Mouse (Mus musculus) kidney, postnatal 10 days (tissue): ENCODE data around the gene Il12rb1.

Experiments used
- DNase-seq: peaks from one replicate; pipeline ENCODE4 v3.0.0; 2021; ENCODE audit warnings: mixed read lengths

Gene Il12rb1

GRCm38 (mm10) chr8:70774740-70775139 lies 33.5 kb upstream of the Il12rb1 start:
- no peak for DNase-seq

DNA sequence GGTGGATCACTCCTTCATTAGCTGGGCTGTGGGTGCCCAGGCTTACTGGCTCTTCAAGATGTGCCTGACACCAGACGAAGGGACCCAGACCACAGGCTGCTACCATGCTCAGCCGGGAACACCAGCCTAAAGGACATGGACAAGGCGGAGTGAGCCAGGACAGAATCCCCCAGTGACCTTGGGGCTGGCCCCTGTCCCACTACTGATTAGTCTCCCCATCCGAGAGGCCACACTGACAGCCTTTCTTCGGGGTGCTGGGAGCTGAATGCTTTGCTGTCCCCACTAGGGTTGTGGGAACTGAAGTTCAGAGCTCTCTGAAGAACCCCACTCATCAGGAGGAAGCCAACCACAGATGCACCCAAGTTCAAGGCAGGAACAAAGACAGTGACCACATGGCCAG lies 33.0 kb upstream of the Il12rb1 start:
- DNase-seq, result no peak

DNA sequence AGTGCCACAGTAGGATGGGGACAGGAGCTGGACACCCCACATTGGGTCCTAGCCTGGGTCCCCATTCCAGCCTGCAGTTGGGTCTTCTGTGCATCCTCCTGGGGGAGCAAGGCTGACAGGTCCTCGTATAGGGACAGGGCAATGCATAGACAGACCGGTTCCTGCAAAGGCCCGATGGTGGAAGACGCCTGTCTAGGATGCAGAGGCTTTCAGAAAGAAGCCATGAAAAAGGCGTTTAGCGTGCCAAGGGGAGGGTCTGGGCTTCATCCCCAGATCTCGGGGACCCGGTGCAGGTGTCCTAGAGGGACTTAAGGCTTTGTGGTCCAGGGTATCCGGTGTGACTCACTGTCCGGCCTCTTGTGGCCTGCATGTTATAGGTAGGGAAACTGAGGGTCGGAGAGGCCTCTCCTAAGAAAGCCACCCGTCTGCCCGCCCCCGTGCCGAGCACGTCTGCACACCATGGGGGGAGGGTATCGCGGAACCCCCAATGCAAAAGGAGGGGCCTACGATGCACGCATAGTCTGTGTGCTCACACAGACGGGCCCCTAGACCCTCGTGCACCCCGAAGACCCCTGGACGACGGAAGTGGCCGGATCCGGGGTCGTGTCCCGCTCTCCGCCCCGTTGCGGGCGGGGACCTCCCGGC lies 32.3 kb upstream of the Il12rb1 start:
- no peak for DNase-seq

- peak; percentile 99 for DNase-seq
Observed at GRCm38 (mm10) chr8:70776496-70777444, 31.5 kb upstream of the Il12rb1 start, which contains the start of gene Pik3r2. Gene Pik3r2, minus strand, starts transcription at chr8:70776713.

DNA sequence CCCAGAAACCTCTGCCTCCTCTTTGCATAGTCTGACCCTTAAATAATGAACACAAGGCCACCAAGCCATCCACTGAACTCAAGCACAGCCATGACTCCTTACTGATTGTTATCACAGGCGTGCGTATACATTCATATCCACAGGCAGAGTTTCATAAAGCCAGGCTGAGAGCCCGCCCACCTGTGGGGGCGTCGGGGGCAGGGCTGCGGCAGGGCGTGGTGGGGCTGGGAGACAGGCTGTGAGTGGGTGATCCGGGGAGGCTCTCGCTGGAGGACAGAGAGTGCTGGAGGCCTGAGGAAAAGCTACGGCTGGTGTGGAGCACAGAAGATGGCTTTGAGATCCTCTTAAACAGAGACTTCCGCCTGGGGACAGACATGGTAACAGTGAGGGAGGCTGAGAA lies 28.2 kb upstream of the Il12rb1 start:
- no peak for DNase-seq

DNA sequence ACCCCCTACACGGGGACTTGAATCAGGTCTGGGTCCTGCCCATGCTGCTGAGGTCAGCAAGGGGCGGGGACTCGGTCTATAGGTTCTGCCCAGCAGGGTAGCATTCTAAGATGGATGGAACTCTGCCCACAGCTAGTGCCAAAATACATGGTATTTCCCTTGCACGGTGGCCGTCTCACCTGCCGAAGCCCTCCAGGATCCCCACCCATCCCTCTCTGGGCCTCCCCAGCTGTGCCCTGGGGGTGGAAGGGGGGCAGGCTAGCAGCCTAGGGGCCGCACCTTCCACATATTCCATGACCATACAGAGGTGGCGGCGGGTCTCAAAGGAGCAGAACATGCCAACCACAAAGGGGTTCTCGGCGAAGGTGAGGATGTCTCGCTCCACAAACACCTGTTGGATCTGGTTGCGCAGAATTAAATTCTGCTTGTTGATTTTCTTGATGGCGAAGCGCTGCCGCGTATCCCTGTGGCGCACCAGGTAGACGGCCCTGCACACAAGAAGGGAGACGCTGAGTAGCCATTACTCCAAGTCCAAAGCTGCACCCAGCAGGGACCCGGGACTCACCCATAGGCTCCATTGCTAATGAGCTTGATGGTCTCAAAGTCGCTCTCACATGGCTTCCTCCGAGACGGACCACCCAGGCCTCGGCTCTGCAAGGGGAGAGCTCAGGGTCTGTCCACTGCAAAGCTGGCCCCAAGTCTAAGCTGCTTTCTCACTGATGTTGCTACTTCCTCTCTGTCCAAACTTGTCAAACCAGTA lies 21.8 kb upstream of the Il12rb1 start:
- DNase-seq, result no peak

GRCm38 (mm10) chr8:70787051-70787445 lies 21.2 kb upstream of the Il12rb1 start:
- no peak for DNase-seq

GRCm38 (mm10) chr8:70787941-70788667 lies 20.1 kb upstream of the Il12rb1 start:
- DNase-seq, result peak; percentile 73

DNA sequence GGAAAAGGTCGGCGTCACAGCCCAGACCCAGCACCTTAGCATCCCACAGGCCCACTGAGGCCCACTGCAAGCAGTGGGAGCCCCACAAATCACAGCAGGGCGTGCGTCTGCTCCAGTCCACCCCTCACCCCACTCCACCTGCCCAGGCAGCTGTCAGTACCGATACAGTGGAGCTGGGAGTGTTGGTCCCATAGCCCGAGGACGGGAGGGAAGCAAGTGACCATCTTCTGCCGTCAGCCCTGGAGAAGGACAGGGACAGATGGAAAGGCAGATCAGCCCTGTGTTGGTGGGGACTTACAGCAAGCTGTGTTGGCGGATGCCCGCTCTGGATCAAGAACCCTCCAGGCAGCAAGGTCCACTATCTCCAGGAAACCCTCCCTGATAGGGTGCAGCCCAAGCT lies 19.2 kb upstream of the Il12rb1 start:
- no peak for DNase-seq

DNA sequence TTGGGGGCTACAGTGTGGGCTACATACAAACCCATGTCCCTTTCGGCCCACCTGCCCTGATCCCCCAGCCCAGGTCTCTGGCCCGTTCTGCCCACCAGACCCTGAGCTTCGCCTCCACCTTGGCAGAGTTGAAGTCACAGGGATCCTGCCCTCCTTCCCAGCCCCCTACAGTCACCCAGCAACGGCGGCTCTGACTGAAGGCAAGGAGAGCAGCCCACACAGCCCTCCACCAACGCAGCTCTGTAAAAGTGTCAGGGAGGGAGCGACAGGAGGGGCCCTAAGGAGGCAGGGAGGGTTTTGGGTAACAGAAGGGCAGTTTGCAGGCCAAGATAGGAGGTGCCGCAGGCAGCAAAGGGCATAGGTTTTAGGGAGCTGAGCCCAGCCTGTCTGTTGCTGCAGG lies 17.4 kb upstream of the Il12rb1 start:
- DNase-seq, result peak; percentile 27

GRCm38 (mm10) chr8:70791294-70791701 lies 17.0 kb upstream of the Il12rb1 start:
- peak; percentile 66 for DNase-seq

- peak; percentile 99 for DNase-seq
Observed at GRCm38 (mm10) chr8:70791975-70792691, 16.1 kb upstream of the Il12rb1 start.

DNA sequence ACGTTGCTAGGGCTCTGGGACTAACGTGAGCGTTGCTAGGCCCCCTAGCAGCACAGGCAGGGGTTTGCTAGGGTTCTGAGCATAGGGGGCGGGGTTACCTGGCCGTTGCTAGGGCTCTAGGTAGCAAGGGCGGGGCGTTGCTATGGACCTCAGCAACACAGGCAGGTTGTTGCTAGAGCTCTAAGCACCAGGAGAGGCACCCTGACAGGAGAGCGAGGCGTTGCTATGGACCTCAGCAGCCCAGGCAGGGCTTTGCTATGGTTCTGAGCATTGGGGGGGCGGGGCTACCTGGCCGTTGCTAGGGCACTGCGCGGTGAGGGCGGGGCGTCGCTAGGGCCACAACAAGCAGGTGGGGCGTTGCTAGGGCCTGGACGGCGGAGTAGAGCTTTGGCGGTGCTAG lies 15.5 kb upstream of the Il12rb1 start:
- DNase-seq, result peak; percentile 91

- no peak for DNase-seq
Observed at GRCm38 (mm10) chr8:70794215-70794614, 14.0 kb upstream of the Il12rb1 start.

DNA sequence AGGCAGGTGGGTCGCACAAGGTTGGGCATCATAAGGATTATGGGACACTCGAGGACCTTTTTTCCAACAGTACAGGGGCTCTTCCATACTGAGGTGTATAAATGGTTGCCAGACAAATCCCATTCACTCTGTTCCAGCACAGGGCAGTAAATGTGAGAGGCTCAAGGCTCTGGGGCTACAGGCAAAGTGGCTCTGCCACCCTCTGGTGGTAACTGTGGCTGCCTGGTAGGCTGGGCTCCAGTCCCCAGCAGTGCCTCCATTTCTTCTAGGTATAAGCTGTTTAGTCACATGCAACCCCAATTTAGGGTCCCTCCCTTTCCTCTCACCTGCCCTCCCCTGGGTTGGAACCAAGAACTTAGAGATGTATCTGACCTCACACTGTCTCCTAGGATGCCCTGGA lies 12.9 kb upstream of the Il12rb1 start:
- DNase-seq, result no peak

DNA sequence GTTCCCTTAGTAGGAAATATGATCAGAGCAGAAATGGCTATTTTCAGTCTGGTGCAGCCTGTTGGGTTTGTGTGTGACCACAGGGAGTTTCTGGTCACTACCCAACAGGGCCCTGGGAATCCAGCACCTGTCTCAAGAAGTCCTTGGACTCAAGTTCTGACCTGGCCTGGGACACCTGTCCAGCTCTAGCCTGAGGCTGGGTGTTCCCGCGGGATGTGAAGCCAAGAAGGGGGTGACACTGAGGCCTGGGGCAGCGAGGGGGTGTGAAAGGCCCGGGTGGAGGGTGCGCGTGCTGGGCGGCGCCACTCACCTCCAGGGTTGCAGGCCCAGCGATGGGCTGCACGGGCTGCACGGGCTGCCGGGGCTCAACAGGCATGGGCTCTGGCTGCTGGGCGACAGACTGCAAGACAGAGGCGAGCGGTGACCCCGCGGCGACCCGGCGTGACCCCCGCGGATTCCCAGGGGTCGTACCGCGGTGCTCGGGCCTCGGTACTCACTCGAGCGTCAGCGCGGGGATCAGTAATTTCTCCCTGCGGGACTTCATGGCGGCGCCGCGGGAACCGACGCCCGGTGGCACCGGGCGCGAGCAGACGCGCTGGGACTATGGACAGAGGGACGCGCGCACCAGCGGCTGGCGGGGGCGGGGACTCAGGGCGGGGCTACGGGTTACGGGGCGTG lies 11.7 kb upstream of the Il12rb1 start:
- no peak for DNase-seq

GRCm38 (mm10) chr8:70797081-70798070 lies 10.9 kb upstream of the Il12rb1 start:
- DNase-seq, result peak; percentile 94

DNA sequence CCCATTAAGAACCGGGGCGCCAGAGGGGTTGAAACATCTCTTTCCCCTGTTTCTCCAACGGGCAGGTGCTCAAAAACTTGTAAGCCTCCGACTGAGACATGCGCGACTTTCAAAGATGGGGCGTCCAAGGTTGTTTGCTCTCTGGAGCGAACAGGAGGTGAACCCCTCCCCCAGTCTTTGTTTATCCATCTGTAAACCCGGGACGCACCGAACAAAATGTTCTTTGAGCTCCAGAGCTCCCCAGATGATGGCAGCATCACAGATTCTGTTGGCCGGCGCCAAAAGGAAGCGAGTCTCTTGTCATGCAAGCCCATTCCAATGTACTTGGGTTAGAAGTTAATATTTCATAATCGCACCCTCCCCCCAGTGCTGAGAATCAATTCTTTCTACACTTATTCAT lies 10.0 kb upstream of the Il12rb1 start:
- DNase-seq, result peak; percentile 32

DNA sequence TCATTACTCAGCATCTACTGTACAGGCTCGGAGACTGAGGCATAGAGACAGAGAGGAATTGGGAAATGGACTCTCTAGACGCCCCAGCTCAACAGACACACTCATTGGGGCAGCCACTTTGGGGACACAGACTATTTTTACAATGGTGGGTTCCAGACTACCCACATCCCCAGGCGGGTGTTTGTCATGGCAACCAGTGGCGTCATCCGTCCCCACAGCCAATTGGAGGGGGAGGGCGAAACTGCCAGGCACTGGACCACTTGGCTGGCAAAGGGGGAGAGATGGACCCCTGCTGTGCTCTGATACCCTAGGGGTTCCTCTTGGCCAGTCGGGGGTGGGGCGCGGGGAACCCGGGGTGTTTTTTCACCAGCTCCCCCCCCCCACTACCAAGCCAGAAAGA lies 7.6 kb upstream of the Il12rb1 start:
- DNase-seq, result no peak

- DNase-seq, result no peak
Observed at GRCm38 (mm10) chr8:70801156-70801555, 7.1 kb upstream of the Il12rb1 start.
